Mouse (Mus musculus): ENCODE results near the gene Olfr1555-ps1.
"Not testable (repeated sequence)": the region's sequence is repeated elsewhere in the genome, so short reads cannot be mapped to it uniquely, and the experiment has no call there.

Gene Olfr1555-ps1

GRCm38 (mm10) chr19:12170062-12170599 lies at the start of gene Olfr1555-ps1:
Gene Olfr1555-ps1 (minus strand): TSS chr19:12170112.
- not testable (repeated sequence) for DNase-seq

DNA sequence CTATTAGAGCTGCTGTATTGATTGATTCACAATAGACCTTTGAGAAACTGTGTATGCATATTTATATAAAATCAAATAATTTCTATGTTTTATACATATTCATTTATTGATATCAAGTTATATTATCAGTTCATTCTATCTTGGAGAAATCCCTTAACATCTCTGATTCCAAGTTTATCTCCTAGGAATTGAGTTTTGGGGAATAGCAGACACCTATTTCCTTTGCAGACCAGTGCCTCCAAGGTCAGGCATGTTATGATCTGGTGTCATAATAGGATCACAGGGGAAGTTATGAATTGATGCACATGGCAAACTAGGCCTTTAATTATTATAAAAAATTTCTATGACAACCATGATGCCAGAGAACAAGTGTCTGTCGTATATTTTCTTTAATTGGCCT lies 30.4 kb upstream of the Olfr1555-ps1 start, which contains the start of gene Olfr1431:
TSS of gene Olfr1431 (plus strand) at position 301 of the 400 bp plus-strand sequence.
- no peak for DNase-seq

GRCm38 (mm10) chr19:12199076-12199475 lies 29.2 kb upstream of the Olfr1555-ps1 start:
- not testable (repeated sequence) for DNase-seq

DNA sequence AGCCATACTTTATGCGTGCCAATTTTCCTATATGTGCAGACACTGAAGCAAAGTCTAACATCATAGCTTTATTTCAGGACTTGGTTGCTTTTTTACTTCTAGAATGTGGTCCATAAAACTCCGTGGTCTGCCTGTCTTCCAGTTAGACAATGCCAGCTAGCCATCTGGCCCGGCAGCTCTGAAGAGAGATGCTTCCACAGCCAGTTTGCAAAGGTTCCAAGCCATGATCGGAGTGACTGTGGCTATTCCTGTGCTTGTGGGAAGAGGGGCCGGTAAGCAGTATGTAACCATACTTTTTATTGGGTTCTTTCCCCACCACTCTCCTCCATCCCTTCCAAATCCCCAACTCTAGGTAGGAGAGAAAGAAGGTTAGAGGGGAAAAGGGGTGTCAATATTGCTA lies 5.5 kb upstream of the Olfr1555-ps1 start:
- DNase-seq: not testable (repeated sequence)

GRCm38 (mm10) chr19:12145452-12145851 lies 24.5 kb downstream of the Olfr1555-ps1 start:
- DNase-seq: no peak

- DNase-seq: peak; percentile 2
Observed at GRCm38 (mm10) chr19:12143356-12143755, 26.6 kb downstream of the Olfr1555-ps1 start.

DNA sequence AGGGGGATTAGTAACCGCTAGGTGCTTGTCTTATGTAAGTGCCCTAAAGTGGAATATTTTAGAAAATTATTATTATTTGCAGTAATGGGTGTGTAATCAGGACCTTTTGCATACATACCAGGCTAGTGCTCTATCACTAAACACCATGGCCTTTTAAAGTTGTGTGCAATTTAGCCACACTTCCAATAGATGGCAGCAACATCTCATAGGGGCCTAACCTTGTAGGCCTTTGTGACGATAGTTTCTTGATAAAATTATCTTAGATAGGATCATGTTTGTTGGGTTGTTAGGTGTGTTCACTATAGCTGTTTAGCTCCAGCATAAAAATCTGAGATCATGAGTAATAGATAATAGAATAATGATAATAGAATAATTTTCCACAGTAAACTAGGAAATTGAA lies 35.6 kb downstream of the Olfr1555-ps1 start:
- DNase-seq: peak; percentile 2

GRCm38 (mm10) chr19:12123103-12123502 lies 46.8 kb downstream of the Olfr1555-ps1 start, which contains the start of gene Olfr76:
Gene Olfr76 (minus strand): TSS chr19:12123203.
- DNase-seq: no peak

GRCm38 (mm10) chr19:12116464-12116863 lies 53.4 kb downstream of the Olfr1555-ps1 start:
- no peak for DNase-seq

- DNase-seq: no peak
Observed at GRCm38 (mm10) chr19:12115797-12116196, 54.1 kb downstream of the Olfr1555-ps1 start, which contains the start of gene Olfr1428. Gene Olfr1428 (minus strand): TSS chr19:12115897.

All from cerebellum, adult 9-10 months (tissue).